Mouse (Mus musculus) E14TG2a.4 (cell line): ENCODE measurements around the gene Tmem189.

ENCODE experiments used
- CTCF ChIP-seq: conservative IDR thresholded peaks from 2 replicates; pipeline ENCODE4 v1.5.1; 2014; ENCODE audit warnings: low read length
- NANOG ChIP-seq: IDR thresholded peaks from 2 replicates; pipeline ENCODE4 v1.6.1; 2014; ENCODE audit warnings: borderline replicate concordance, low read length, mixed read lengths
- POU5F1 ChIP-seq: IDR thresholded peaks from 2 replicates; pipeline ENCODE4 v1.6.1; 2014; ENCODE audit warnings: low read length, borderline replicate concordance

GRCm38 (mm10) chr2:167725879-167726278 is 36.3 kb upstream of the Tmem189 start:
- TF ChIP-seq CTCF, result no peak
- no peak for TF ChIP-seq NANOG
- TF ChIP-seq POU5F1, result no peak
